Mouse (Mus musculus) activated CD4-positive, CD25-positive, alpha-beta regulatory T cell, adult 4 months (primary cell): ENCODE data around the gene Zfp74. TPM values are rescaled to one million over a fixed set of nuclear protein-coding genes. Genes with fewer than 3 reads are reported as not detected.

Experiments
- polyA plus RNA-seq, 2 experiments: library from polyadenylated mRNA; unstranded; fragments of 100-300 nt; shearing (Covaris generic); gene quantifications; one replicate each; pipeline ENCODE4 v1.2.1; 2017

Zfp74 gene
- polyA plus RNA-seq, 2 experiments from 2014 or later, result 4.0 to 4.5 TPM

Other genes with a start within 250 kb of the Zfp74 start
- gene Catsperg2, start 227.1 kb downstream of the Zfp74 start, polyA plus RNA-seq, result not detected
- gene Zfp84, start 185.5 kb downstream of the Zfp74 start, polyA plus RNA-seq, result 10 to 100 TPM; 10.1 to 16.9 TPM
- under 1 TPM; 0.15 to 0.45 TPM for gene Zfp30, start 170.1 kb downstream of the Zfp74 start, polyA plus RNA-seq
- gene Zfp790, start 138.0 kb downstream of the Zfp74 start, polyA plus RNA-seq, result 10 to 100 TPM; 12.7 to 17.4 TPM
- gene Zfp940, start 100.4 kb downstream of the Zfp74 start, polyA plus RNA-seq, result 1 to 10 TPM; 5.3 to 7.4 TPM
- 1 to 10 TPM; 4.6 to 5.2 TPM for gene Zfp420, start 94.1 kb downstream of the Zfp74 start, polyA plus RNA-seq
- 1 to 10 TPM; 6.5 to 6.6 TPM for gene Zfp27, start 47.5 kb downstream of the Zfp74 start, polyA plus RNA-seq
- 1 to 10 TPM in 1 of 2 experiments, under 1 TPM in 1; 0.64 to 1.2 TPM for gene Zfp383, start 45.9 kb downstream of the Zfp74 start, polyA plus RNA-seq
- gene Zfp568, start 29.9 kb upstream of the Zfp74 start, polyA plus RNA-seq, result 1 to 10 TPM; 1.0 to 1.5 TPM
- gene Zfp14, start 97.3 kb upstream of the Zfp74 start, polyA plus RNA-seq, result 1 to 10 TPM; 4.3 to 5.2 TPM
- 1 to 10 TPM; 4.9 to 5.5 TPM for gene Zfp82, start 118.8 kb upstream of the Zfp74 start, polyA plus RNA-seq
- 1 to 10 TPM; 1.9 to 3.2 TPM for gene Gm26920, start 136.3 kb upstream of the Zfp74 start, polyA plus RNA-seq
- 1 to 10 TPM; 8.4 to 9.9 TPM for gene Zfp566, start 136.4 kb upstream of the Zfp74 start, polyA plus RNA-seq
- 10 to 100 TPM; 56.6 to 88.9 TPM for gene Zfp260, start 140.7 kb upstream of the Zfp74 start, polyA plus RNA-seq
- 10 to 100 TPM; 11.8 to 13.4 TPM for gene Zfp382, start 167.9 kb upstream of the Zfp74 start, polyA plus RNA-seq
- gene Zfp146, start 215.7 kb upstream of the Zfp74 start, polyA plus RNA-seq, result 10 to 100 TPM; 11.4 to 18.0 TPM
- 1 to 10 TPM in 1 of 2 experiments, not detected in 1; 4.6 TPM for gene Cox7a1, start 230.1 kb upstream of the Zfp74 start, polyA plus RNA-seq
- 10 to 100 TPM; 72.6 to 76.3 TPM for gene Capns1, start 244.7 kb upstream of the Zfp74 start, polyA plus RNA-seq